Mouse (Mus musculus): ENCODE results near the gene Gm10234.

Gene Gm10234

GRCm38 (mm10) chr6:95321812-95322211, at the start of gene Gm10234:
Gene Gm10234, plus strand, starts transcription at chr6:95322112.
- no peak for DNase-seq (ENCODE audit: low read depth, low spot score)

DNA sequence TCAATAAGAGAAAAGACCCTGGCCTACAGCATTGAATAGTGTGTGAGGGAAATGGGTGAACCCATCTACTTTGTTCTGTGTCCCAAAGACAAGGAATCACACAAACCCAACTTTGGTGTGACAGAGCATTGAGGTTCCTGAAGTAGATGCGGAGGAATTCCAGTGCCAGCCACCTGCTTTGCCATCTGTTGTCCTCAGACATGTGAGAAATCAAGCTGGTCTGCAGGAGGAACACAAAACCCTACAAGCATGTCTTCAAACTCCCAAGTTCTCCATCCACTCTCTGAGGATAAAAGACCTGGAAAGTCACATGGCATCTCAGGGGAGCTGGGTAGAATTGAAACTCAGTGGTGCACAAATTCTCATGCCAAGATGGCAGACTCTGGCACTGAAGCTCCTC, 44.3 kb upstream of the Gm10234 start:
- no peak for DNase-seq (ENCODE audit: low read depth, low spot score)

GRCm38 (mm10) chr6:95296025-95296424, 25.9 kb upstream of the Gm10234 start:
- no peak for DNase-seq (ENCODE audit: low read depth, low spot score)

- DNase-seq (ENCODE audit: low read depth, low spot score): no peak
Measured at GRCm38 (mm10) chr6:95298387-95298786, 23.5 kb upstream of the Gm10234 start.

GRCm38 (mm10) chr6:95300658-95301057, 21.3 kb upstream of the Gm10234 start:
- DNase-seq (ENCODE audit: low read depth, low spot score): peak; percentile 20

DNA sequence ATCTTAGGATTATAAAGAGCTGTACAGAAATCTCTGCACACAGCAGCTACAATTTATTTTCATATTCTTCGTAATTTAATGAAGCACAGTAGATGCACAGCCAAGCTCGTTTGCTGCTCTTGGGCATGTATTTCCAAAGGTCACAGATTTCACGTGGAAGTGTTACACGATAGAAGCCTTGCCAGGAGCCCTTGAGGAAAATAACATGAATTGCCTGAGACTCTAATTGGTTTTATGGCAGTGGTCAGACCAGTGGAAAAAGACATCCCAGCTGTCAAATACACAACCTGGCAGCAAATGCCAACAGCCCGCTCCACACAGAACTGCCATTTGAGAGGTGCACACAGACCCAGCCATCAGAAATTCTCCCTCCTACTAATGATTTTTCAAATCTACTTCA, 9.3 kb downstream of the Gm10234 start:
- DNase-seq (ENCODE audit: low read depth, low spot score): no peak

DNA sequence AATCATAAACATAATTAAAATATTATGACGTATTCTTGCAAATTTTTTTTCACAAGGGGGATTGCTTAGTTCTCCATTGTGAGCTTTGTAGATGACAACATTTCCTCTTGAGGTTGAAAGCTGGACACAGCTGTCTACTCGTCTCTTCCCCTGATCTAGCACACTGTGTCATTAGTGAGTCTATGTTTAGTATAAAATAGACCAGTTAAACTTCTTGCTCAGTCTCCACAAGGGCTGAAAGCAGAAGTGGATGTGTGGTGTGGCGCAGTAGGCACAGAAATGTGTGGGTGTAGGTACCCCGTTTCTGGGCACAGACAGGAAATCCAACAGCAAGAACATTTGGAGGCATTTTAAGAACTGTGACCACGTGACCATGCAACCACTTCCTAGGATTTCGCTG, 12.9 kb downstream of the Gm10234 start:
- DNase-seq (ENCODE audit: low read depth, low spot score): no peak

DNA sequence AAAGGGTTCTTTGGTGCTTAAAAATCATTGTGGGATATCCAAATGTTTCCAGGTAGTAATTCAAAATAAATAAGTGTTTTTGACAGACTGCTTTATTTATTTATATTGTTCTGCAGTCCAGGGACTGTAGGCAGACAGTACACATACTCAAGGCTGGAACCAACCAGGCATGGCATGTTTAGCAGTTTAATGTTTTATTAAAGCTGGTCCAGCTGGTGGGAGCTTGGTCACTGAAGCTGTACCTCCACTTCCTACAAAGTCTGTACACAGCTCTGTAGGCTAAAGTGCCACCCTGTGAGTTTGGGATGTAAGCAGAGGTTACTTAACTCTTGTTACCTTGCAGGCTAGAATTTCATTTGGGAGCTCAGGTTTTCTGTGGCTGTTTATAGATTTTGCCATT, 27.5 kb downstream of the Gm10234 start:
- DNase-seq (ENCODE audit: low read depth, low spot score): no peak

DNA sequence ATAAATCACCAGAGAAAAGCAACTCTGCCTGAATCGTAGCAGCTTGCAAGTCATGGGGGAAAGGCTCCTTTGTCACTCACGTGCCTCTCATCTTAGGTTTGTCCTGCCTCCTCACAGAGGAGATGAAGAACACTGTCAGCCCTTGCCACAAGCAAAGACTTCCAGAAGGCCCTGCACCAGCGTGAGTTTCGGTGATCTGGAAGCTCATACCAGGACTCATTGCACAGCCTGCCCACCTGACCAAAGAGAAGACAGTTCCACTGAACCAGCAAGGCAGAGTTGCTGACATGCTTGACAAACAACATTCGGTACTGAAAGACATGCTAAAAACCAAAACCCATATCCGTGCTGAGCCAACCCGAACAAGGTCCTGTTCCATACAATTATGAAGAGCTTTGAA, 31.1 kb downstream of the Gm10234 start:
- no peak for DNase-seq (ENCODE audit: low read depth, low spot score)

DNA sequence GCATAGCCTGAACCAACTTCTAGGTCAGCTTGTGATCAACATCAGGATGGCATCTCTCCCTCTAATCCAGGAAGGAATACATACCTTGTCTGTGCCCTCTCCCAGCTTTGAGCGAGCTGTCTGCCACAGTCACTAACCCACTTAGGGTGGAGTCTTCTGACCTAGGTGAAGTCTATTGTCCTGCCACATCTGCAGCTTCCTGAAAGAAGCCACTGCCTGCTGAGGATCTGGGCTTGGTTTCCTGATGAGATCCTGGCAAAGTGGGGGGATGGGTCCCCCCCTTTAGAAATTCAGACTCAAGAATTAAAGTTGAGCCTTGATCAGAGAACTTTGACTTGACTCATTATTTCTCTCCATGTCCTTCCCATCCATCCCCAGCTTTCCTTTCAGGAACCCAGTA, 32.0 kb downstream of the Gm10234 start:
- peak; percentile 60 for DNase-seq (ENCODE audit: low read depth, low spot score)

GRCm38 (mm10) chr6:95360084-95360483, 38.2 kb downstream of the Gm10234 start:
- no peak for DNase-seq (ENCODE audit: low read depth, low spot score)

DNA sequence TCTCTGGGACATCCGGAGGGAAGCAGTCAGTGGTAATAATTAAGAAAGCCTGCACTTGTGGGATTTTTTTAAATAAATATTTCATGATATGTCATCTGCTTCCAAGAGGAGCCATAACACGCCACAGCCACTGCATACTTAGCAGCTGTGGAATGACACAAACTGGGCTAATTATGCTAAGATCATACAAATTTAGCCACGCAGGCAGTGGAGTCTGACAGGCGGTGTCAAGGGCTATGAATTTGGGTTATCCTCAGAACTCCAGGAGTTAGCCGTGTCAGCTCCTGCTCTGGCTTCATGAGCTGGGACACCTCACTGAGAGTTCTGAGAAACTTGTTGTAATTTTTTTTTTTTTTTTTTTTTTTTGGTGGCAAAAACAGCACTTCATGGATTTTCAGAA, 40.8 kb downstream of the Gm10234 start:
- DNase-seq (ENCODE audit: low read depth, low spot score): no peak

GRCm38 (mm10) chr6:95371811-95372210, 49.9 kb downstream of the Gm10234 start:
- DNase-seq (ENCODE audit: low read depth, low spot score): no peak

Data from ES-CJ7 (cell line).